Mouse (Mus musculus) spleen, postnatal 36 days (tissue): ENCODE data around the gene Adat3.
"Not testable (repeated sequence)": the region's sequence is repeated elsewhere in the genome, so short reads cannot be mapped to it uniquely, and the experiment has no call there.

Source experiments
- DNase-seq, 2 experiments: peaks; one replicate each; pipeline ENCODE4 v3.0.0; 2022; ENCODE audit warnings: low spot score in 2 of 2, mixed read lengths in 1 of 2

The Adat3 gene

DNA sequence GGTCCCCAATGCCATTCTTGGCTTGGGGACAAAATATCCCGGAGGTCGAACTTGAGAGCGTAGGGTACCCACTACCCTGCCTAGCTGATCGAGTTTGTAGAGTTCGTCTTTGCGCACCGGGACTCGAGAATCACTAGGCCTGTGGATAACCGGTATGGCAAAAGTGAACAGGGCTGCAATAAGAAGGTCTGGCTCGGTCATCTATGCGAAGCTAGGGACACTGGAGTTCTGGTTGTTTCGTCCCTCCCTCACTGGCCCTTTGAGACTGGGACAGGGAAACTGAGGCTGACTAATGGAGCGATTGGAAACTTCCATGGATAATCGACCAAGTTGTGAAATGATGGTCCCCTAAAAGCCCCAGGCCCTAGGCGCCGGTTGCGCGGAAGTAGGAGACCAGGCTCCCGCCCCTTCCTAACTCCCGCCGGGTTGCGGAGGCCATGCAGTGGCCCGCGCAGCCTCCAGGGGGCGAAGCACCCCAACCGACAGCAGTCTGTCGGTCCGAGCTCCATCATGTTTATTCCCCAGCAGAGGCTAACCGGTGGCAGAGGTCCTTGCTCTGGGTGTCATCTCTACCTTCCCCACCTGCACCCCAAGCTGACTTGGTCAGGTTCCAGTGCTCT lies 24.4 kb upstream of the Adat3 start:
- DNase-seq = peak; percentile 86 to 87

DNA sequence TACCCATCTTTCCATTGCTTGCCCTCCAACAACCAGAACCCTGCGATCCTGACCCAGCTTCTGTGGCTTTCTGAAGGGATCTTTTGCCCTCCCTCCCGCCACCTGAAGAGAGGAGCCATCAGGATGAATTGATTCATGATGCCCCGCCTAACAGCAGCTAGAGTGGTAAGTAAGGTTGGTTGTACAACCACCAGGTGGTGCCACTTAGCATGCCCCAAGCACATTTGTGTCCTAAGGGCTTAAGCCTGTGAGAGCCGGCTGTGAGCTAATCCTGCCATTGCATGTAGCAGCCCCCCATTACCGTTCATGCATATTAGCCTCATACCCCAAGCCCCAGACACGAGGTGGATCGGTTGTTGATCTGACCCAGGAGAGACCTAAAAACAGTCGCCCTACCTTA lies 23.8 kb upstream of the Adat3 start:
- DNase-seq = peak; percentile 82 to 88

DNA sequence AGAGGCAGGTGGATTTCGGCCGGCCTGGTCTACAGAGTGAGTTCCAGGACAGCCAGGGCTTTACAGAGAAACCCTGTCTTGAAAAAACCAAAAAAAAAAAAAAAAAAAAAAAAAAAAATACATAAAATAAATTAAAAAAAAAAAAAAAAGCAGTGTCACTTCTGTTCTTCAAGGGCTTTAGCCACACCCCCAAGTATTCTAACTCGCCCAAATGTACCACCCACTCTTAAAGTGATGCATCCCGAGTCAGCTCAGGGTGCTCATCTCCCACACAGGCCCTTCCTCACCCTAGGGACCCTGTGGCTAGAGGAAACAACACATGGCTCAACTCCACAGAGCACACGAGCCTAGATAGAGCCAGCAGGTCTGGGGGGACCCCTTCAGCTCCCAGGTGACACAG lies 19.6 kb upstream of the Adat3 start:
- DNase-seq = no peak

DNA sequence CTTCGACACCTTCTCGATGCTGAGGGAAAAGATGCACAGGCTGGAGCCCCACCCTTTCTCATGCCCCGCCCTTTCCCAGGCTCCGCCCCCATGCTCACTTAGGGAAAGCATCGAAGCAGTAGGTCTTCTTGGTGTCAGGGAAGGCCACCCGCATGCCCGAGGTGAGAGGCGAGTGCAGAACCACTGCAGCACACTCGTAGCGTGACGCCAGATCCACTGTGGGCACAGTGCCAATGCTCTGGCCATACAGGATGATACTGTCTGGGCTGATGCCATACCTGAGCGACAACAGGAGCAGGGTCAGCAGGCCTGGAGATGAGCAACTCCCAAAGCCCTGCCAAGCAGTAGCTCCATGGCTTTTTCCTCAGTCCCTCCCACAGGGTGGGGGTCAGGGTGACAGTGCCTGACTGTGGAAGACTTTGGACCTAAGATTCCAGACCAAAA lies 18.6 kb upstream of the Adat3 start:
- no peak for DNase-seq

DNA sequence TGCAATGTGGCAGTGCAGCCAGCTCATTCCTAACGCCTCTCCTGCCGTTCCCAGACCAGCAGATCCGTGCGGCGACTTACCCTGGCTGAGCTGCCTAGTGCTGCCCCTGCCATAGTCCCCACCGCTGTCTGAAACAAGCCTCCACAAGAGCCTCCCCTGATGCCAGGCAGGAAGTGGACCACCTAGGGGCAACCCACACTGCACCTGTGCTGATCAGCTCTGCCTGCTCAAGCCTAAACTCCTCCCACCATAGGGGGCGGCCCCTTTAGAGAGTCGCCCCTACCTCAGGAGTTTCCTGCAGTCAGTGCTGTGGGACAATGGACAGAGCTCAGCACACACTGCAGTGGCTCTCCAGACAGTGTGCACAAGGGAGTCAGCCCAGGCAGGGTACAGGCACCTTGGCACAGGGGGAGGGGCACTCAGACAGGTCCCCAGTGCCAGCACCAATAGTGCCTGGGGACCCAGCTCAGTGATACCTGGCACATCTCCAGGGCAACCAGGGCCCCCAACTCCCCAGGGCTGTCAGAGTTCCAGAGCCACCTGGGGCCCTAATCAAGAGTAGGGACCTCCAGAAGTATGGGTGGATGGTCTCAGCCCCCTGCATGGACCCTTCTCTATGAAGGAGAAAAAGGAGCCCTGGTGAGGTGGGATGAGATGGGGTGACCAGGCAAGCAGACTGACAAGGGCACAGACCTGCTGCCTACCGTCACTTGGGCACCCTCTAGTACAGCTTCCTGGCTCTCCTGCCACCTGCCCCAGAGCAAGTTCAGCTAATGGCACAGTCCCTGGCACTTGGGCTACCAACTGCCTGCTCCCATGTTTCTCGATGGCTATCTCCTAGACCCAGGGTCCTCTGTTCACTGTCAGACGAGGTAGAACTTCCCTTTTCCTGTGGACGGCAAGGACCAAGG lies 17.8 kb upstream of the Adat3 start:
- no peak for DNase-seq

DNA sequence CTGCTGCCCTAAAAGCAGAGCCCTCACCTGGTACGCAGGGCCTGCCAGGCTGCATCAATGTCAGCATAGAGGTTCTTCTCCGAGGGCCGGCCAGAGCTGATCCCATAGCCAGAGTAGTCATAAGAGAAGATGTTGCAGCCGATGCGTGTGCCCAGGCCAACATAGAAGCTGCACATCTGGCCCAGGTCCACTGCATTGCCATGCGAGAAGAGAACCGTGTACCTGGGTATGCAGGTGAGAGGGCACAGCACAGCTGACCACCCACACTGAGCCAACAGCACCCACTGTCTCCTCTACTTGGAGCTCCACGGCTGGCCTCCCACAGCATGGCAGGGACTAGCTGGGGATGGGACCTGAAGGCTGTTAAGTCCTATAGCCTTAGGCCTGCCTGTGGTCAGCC lies 17.1 kb upstream of the Adat3 start:
- DNase-seq = no peak

DNA sequence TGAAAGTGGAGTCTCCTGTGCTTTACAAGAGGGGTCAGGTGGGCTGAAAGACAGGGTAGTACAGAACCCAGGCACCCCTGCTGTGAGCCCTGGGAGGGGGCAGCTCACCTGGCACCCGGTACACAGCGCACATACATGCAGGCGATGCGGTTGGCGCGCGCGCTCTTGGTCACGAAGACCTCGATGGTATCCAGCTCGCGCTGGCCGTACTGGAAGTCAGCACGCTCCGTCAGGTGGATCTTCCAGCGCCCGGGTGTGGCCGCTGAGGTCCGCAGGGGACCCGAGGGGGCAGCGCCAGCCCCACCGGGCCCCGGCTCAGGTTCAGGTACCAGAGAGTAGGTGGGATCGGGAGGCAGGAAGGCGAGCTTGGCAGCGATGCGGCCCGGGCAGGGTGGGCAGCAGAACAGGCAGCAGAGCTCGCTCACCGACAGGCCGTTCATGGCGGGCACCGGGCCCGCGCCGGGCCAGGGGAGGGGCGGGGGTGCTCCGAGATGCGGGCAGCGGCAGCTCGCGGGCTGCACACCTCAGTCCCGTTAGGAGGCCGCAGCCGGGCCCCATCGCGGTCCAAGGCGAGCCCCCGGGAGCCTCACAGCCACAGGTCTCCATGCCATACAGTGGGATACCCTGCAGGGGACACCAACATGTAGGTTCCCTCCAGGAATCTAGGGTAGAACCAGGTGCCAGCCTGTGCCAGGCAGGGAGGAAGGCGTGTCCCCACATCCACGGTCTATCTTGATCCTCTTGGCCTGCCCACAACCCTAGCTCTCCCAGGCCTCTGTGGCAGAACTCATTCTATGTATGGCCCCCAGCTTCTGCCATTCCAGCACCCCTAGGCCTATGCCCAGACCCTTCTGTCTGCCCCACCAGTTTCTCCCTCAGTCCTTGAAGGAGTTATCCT lies 16.0 kb upstream of the Adat3 start:
- no peak for DNase-seq

DNA sequence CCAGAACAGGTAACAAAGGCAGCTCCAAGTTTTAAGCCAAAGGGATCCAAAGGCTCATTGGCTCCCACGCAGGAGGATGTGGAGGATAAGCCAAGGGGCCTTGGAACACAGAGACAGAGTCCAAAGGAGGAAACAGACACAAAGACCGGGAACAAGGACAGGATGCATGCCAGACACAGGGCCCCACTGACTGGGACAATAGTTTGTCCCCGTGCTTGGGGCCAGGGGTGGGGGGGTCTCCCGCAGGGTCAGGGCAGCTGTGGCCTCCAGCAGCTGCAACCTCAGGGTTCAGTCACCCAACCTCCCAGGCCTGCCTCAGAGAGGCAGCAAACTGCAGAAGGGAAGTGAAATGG lies 15.4 kb upstream of the Adat3 start:
- DNase-seq = no peak

DNA sequence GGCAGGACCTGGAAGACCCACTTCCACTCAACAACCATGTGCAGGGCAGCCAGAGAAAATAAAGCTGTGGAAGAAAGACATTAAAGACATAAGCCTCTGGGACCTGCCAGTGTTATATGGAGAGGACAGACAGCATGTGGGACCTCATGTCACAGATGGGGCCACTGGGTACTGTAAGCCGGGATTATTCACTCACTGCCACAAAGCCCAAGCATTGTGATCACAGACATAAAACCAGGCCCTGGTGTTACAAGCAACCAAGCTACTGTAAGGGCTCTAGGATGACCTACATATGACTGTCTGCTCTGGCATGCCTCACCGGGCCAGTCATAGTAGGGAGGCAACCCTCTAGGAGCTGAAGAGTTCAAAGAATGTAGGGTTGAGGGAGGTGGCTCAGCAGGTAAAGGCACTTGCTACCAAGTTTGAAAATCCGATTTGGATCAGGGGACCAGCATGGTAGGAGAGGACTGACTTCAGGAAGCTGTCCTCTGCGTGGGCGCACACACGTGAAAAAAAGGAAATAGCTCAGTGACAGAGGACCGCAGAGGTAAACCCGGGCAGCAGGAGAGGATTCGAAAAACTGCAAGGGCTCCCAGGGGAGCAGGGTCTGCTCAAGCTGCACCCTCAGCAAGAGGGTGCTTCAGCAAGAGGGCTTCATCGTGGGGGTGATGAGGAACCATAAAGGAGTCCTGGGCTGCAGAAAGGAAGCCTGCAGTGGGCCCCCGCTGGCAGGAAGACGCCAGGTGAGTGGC lies 13.4 kb upstream of the Adat3 start:
- DNase-seq = peak; percentile 87 to 89

DNA sequence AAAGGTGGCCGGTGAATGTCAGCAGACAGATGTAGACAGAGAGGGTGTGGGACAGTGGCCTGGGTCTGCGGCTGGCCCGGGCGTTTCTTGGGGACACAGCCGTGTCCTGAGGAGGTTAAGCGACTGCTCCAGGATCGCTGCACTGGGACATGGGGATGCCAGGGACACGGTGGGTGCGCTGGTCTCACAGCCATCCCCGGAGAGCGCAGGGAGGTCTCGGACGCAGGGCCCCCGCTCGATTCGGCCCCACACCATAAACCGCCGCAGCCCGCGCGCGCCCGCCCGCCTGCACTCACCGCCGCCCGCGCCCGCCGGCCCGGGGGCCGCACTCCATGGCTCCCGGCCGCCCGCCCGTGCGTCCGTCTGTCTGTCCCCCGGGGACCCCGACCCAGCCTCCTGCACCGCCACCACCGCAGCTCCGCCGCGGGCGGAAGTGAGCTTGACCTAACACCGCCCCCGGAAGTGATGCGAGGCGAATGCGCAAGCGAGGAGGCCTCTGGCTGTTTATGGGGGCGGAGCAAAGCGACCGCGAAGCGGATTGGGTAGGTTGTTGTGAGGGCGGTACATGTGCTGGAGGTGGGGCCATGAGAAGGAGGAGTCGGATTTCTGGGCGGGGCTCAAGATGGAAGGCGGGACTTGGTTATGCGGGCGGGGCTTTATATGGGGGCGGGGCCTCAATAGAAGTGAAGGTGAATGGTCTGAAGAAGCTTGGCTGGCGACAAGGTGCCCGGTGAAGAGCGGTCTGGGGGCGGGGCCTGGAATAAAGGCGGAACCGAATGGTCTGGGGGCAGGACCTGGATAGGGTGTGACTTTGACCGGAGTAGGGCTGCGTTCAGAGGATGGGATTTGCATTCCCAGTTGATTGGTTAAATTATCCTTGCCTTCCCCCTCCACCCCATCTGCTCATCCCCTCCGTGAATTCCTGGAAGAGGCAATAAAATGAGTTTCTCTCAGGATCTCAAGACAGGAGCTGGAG lies 12.5 kb upstream of the Adat3 start, which contains the start of gene Abhd17a:
TSS of gene Abhd17a (minus strand) at position 463 of the 976 bp plus-strand sequence.
- DNase-seq = peak; percentile 96 to 97

DNA sequence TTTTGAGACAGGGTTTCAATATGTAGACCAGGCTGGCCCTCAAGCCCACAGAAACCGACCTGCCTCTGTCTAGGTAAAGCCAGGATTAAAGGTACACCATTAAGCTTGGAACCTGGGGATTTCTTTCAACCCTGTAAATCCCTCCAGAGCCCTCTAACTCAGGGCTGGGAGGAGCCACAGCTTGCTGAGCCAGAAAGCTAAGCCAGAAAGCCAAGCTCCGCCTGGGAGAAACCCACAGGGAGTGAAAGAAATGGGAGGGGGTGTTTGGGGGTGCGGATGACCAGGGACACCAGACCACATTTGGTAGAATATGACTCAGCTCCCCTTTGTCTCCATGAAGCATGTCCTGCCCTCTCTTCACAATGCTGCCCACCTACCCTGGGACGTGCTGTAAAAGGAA lies 6.4 kb upstream of the Adat3 start:
- no peak for DNase-seq

DNA sequence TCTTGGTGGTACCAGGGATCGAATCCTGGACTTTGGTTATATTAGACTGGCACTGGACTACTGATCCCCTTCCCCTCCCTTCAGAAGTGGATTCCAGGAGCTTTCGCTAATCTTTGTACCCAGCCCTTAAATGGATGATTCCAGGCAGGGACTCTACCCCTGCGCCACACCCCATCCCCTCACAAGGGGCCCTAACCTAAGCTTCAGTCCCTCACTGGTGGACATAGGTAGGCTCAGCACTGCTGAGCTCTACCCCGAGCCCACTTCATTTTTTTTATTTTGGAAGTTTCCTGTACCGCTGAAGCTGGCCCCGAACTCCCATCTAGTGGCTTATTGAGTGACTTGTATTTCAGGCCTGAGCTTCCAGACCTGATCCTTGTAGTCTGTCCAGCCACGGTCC lies 684 bp downstream of the Adat3 start:
- DNase-seq = no peak

DNA sequence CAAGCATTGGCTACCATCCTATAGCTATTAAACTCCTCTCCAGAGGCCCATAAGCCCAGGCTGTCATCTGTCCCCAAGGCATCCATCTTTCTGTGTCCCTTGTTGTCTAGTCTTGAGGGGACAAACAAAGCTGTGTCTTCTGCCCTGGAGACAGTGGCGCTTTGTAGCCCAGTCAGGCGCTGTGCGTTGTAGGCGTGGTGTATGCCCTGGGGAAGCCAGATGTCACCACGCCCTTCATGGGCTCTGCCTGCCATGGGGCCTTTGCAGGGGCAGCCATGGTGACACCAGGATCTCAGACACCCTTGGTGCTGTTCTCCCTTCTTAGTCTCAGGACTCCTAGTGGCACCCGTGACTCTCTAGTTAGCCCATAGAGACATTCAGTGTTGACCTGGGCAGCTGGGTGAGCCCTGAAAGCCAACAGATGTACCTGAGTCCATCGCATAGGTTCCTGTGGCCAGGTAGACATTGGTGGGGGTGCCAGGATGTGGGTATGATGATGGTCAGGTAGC lies 1.4 kb downstream of the Adat3 start:
- DNase-seq = peak; percentile 77 to 78

DNA sequence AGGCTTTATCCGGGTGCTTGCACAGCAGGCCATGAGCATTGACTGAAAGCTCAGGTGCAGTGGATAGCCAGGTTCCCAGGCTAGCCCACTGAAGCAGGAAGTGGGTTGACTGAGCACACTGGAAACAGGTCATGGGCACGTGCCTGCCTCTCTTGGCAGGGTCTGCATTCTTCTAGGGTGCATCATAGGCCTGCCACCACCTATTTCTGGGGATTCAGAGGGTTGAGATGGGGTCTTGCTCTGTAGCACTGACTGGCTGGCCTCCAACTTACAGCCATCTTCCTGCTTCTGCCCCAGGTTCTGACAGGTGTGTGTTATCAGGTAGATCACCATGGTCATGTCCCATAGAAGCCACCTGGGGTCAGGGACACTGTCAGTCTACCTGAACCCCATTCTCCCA lies 2.3 kb downstream of the Adat3 start:
- no peak for DNase-seq

DNA sequence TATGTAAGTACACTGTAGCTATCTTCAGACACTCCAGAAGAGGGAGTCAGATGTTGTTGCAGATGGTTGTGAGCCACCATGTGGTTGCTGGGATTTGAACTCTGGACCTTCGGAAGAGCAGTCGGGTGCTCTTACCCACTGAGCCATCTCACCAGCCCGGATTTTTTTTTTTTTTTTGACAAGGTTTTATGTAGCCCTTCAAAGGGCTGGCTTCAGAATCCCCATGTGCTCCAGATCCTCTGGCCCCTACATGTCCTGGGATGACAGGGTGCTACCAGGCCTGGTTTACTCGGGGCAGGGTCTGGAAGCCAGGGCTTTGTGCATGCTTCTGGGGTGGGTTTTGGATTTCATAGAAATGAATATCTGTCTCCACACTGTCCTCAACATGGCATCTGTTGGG lies 3.0 kb downstream of the Adat3 start, which contains the start of gene Gm49322:
TSS of gene Gm49322 (plus strand) at position 301 of the 400 bp plus-strand sequence.
- DNase-seq = not testable (repeated sequence)

DNA sequence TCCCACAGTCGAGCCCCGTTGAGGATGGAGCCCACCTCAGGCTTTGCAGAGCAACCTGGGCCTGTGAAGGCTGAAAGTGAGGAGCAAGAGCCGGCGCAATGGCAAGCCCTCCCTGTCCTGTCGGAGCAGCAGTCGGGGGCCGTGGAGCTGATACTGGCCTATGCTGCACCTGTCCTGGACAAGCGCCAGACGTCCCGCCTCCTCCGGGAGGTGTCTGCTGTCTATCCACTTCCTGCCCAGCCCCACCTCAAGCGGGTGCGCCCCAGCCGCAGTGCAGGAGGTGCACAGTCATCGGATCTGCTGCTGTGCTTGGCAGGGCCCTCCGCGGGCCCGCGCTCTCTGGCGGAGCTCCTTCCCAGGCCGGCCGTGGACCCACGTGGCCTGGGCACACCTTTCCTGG lies 3.6 kb downstream of the Adat3 start:
- peak in 1 of 2 experiments; percentile 38 for DNase-seq

DNA sequence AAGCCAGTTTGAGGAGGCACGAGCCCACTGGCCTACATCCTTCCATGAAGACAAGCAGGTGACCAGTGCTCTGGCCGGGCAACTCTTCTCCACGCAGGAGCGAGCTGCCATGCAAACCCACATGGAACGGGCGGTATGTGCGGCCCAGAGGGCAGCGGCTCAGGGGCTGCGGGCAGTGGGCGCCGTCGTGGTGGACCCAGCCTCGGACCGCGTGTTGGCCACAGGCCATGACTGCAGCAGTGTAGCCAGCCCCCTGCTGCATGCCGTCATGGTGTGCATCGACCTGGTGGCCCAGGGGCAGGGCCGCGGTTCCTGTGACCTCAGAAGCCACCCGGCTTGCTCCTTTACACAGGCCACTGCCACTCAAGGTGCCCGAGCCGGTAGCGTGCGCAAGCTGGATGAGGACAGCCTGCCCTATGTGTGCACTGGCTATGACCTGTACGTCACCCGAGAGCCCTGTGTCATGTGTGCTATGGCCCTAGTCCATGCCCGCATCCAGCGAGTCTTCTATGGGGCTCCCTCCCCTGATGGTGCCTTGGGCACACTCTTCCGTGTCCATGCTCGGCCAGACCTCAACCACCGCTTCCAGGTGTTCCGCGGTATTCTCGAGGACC lies 4.2 kb downstream of the Adat3 start:
- no peak for DNase-seq

DNA sequence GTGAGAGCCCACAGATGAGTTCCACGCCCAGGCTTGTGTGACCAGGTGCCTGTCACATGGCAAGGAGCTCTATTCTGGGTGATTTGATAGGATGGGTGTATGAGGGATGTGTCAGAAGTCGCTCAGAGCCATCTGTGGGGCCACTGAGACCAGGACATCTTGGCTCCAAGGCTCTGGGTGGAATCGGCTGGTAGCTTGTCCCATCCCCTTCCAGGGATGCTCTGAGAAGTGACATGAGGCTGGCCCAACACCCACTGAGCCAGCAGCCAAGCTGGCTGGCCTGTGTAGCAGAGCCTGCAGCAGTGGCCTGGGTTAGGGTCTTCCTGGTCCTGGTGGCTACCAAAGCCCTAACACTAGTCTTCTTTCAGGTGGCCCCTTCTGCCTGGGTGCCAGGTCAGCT lies 5.8 kb downstream of the Adat3 start:
- no peak for DNase-seq

DNA sequence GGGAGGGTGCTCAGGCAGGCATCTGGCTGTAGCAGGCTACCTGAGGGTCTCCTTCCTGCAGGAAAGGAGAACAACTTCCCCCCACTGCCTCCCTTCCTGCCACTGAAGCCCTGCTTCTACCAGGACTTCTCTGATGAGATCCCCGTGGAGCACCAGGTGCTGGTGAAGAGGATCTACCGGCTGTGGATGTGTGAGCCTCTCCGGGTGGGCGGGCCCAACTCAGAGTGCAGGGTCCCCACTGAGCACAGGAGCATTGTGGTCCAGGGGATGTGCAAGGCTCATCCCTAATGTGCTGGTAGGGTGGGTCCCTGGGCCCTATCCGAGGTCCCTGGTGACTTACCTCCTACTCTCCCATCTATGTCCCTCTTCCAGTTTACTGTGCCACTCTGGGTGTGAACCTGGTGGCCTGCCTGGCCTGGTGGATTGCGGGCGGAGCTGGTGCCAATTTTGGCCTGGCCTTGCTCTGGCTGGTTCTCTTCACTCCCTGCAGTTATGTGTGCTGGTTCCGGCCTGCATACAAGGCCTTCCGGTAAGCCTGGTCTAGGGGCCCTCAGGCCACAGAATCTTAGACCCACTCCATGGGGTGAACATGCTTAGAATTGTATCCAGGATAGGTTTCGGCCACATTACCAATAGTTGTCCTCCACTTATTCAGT lies 6.7 kb downstream of the Adat3 start:
- no peak for DNase-seq
